Mouse (Mus musculus): ENCODE results near the gene Fam98a.

Gene Fam98a

DNA sequence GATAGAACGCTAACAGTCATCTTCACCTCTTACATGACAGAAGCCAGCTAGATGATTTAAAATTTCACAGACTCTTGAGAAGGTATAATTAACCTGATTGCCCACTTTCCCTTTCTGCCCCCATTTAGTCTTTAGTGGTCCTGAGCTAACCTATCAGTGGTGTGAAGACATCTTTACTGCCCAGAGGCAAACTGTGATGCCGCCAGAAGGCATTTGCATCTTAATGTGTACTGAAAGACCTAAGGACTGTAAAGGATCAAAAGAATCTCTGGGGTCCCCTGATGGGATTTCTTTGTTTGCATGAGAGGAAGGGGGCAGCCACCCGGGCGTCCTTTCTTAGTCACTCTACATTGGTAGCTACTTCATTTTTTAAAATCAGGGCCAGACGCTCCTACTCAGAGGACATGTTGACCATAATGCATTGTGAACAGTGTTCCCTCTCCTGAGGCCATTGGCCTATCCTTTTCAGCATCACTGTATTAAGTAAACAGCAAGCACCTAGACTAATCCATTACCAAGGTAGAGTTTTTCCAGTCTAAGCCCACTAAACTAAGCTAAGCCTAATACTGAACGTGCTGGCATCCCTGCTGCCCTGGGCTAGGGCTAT, 30.4 kb downstream of the Fam98a start:
- DNase-seq = no peak

GRCm38 (mm10) chr17:75519239-75519900, 32.4 kb downstream of the Fam98a start:
- DNase-seq = no peak

DNA sequence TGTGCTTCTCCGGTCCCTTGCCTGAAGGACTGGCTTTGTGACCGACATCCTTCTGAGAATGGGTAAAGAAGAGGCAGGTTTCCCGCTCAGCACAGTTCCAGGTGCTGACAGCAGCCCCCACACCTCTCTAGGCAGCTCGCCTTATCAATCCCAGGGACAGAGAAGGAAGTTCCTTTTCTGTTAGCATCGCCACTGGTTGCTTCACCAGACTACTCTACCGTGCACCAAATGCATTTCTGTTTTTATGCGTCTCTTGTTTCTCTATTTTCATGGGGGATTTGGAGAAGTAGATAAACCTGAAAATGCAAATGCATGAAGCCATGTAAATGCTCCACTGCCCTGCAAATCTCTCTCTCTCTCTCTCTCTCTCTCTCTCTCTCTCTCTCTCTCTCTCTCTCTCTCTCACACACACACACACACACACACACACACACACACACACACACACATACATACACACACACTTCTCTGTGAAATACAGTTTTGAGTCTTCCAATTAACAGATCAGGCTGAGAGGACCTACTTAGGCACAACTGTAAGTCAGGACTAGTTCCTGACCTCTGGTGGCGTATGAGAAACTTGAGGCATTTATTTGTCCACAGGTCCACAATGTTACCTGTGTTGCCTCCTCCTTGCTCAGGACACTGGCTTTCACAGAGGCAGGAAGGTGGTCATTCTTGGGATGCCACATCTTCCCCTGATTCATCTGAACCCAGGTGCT, 33.4 kb downstream of the Fam98a start:
- no peak for DNase-seq

DNA sequence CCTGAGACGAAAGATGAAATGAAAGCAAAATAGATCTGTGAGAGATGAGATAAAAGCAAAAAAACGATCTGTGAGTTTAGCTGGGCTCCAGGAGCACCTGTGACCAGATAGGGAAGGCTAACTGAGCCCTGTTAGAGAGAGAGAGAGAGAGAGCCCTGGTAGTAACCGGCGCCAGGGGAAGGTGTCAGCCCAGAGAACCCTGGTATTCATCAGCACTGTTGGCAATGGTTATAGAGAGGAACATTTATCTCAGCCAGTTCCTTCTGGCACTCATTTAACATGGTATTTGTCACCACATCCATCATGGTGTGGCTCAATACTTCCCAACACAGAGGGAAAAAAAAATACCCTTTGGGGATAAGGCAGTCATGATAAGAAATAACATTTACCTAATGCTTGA, 35.2 kb downstream of the Fam98a start:
- DNase-seq = no peak

DNA sequence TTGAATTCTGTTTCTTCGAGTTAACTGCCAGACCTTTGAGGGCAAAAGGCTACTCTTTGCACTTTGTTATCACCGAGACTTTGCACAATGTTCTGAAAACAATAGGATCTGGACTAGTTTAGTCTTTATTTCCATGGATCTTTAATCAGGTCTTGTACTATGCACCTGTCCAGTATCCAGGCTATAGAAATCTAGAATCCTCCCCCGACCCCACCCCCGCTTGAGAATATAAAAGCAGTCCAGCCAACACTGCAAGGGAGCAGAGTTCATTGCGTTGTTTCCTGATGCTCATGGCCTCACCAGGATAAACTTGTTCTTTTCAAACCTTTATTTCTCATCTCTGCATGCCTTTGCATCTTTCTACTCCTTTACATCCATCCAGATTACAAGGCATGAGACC, 42.5 kb downstream of the Fam98a start:
- no peak for DNase-seq

DNA sequence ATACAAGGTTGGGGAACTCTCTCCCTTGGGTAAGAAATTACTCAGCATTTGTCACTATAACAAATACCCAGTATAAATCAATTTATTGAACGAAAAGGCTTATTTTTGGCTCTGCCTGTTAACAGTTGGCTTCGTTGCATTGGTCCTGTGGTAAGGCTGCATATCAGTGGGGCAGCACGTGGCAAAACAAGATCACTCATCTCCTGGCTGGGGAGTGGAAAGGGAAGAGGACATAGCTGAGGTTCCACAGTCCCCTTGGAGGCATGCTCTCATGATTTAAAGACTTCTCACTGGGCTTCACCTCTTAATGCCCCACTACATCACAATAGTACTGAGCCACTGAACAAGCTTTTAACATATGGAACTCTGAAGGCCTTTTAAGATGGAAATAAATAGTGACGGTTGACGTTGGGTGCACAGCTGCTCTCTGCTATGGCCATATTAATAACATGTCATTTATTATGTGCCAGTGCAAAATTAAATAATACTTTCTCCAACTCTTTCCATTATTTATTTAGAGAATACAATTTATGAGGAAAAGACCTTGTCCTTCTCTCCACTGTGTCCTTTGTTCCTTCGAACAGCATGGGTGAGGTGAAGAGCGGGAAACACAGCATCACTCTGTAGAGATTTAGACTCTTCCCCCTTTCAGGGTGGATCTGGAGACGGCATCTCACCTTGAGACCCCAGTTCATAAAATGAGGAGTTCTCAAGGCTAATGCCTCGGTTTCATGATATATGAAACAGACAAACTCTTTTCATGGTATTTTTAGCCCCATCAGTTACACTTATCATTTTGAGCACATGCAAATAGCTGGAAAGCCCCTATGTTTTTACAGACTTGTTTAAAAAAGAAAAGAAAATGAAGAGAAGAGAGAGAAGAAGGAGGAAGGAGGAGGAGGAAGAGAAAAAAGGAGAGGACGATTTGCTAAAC, 44.8 kb downstream of the Fam98a start:
- DNase-seq = no peak

GRCm38 (mm10) chr17:75506097-75506675, 45.6 kb downstream of the Fam98a start:
- no peak for DNase-seq

- DNase-seq = no peak
Observed at GRCm38 (mm10) chr17:75505053-75505452, 46.7 kb downstream of the Fam98a start.

DNA sequence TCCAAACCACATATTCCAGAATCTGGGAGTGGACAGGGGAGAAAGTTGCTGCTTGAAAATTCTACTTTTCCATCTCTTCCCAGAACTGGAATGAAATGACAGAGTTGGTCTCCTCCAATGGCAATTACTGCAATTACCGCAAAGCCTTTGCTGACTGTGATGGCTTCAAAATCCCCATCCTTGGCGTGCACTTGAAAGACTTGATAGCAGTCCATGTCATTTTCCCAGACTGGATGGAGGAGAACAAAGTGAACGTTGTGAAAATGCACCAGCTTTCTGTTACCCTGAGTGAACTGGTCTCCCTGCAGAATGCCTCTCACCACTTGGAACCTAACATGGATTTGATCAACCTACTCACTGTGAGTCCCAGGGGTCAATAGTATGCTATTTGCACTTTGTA, 48.7 kb downstream of the Fam98a start:
- DNase-seq = no peak

GRCm38 (mm10) chr17:75498241-75498651, 53.5 kb downstream of the Fam98a start:
- no peak for DNase-seq

DNA sequence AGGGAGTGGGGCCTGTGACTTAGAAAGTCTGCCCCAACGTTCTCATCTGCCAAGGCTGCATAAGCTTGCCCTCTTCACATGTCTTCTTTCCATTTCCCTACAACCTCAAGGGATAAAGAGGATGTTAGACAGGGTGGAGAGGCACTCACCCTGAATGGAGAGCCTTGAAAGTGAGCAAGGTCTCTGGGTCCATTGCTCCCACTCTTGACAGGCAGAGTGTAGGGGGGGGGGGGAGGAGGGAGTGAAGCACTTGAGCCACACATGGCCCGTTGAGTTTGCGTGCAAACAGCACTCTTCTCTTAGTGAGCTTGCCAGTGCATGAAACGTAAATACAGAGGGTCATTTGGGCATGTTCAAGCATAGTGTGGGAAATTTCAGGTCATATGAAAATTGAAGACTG, 56.5 kb downstream of the Fam98a start:
- DNase-seq = no peak
